Mouse (Mus musculus) kidney, postnatal 0 days (tissue): Measurements from ENCODE around the gene Myo1d. TPM values are rescaled to one million over a fixed set of nuclear protein-coding genes. Genes with fewer than 3 reads are reported as not detected.
A peak's percentile ranks its signal among the peaks of the same experiment; 100 is the strongest.

Source experiments
- ATAC-seq: fragments of 200-750 bp; cut with Nextera tagmentation; replicated peaks from 2 replicates; pipeline ENCODE4 v1.8.0; 2017; ENCODE audit warnings: low read depth, moderate number of reproducible peaks, moderate TSS enrichment, moderate library complexity; ENCODE audit not compliant: low FRiP score
- DNase-seq: peaks from one replicate; pipeline ENCODE4 v3.0.0-alpha.2; 2016; ENCODE audit warnings: low spot score
- H3K27ac ChIP-seq: fragments of 300-500 bp; sonication (generic); 2 replicates; pipeline ENCODE4 v1.5.1; 2014; ENCODE audit warnings: mild to moderate bottlenecking
- H3K27me3 ChIP-seq: fragments of 300-500 bp; sonication (generic); 2 replicates; pipeline ENCODE4 v1.6.1; 2014; ENCODE audit warnings: low read length, mixed read lengths; ENCODE audit not compliant: insufficient read depth
- H3K36me3 ChIP-seq: fragments of 300-500 bp; sonication (generic); 2 replicates; pipeline ENCODE4 v1.6.1; 2014; ENCODE audit warnings: low read length, mixed read lengths; ENCODE audit not compliant: insufficient read depth
- H3K4me1 ChIP-seq: fragments of 300-500 bp; sonication (generic); replicated peaks from 2 replicates; pipeline ENCODE4 v1.6.1; 2014; ENCODE audit warnings: antibody characterized with exemption, low read length, mixed read lengths; ENCODE audit not compliant: insufficient read depth
- H3K4me2 ChIP-seq: fragments of 300-500 bp; sonication (generic); 2 replicates; pipeline ENCODE4 v1.6.1; 2014; ENCODE audit warnings: mild to moderate bottlenecking, low read length, moderate library complexity, mixed read lengths
- H3K4me3 ChIP-seq: fragments of 300-500 bp; sonication (generic); replicated peaks from 2 replicates; pipeline ENCODE4 v1.5.1; 2014; ENCODE audit warnings: low read depth, low read length
- H3K9ac ChIP-seq: fragments of 300-500 bp; sonication (generic); 2 replicates; pipeline ENCODE4 v1.6.1; 2014; ENCODE audit warnings: low read depth, low read length
- H3K9me3 ChIP-seq: fragments of 300-500 bp; sonication (generic); replicated peaks from 2 replicates; pipeline ENCODE4 v1.6.1; 2016; ENCODE audit warnings: low read length, inconsistent platforms, mixed read lengths
- CTCF ChIP-seq: IDR thresholded peaks from 2 replicates; pipeline ENCODE4 v1.5.1; 2016; ENCODE audit warnings: antibody characterized with exemption, low read depth, mild to moderate bottlenecking, moderate library complexity
- WGBS: fragments of 180-500 bp; shearing (Covaris S2); extraction: QIAGEN DNeasy Blood & Tissue Kit; methylation state at CpG from one replicate; pipeline ENCODE4 v1.1.7; 2014; 5-methylcytosine and 5-hydroxymethylcytosine counted together
- polyA plus RNA-seq: library from polyadenylated mRNA; unstranded; fragments of >200 nt; fragmentation: Nextera tagmentation; extraction: Ambion mirVana; gene quantifications from 2 replicates; pipeline ENCODE4 v1.2.1, GENCODE M21; 2015

Myo1d gene
- polyA plus RNA-seq, 1 experiment from 2014 or later: 15.7 TPM

DNA sequence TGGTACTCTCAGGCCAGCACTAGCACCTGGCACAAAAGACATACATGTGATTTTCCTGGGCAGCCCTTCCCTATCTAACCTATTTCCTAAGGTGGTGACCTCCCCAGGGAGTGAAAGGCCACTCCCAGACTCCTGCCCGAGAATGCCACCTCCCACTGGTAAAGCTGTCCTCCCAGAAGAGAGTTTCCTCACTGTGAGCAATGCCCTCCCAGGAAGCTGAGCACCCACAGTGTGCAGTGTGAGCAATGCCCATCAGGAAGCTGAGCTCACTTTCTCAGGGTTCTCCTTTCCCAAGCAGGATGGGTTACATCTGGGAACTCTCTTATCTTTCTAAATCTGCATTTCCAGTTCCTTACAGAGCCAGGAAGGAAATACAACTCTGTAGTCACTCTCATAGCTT lies 246.9 kb downstream of the Myo1d start:
- Histone ChIP-seq H3K4me2 (no peak overlapping the region), H3K27ac (no peak overlapping the region)

DNA sequence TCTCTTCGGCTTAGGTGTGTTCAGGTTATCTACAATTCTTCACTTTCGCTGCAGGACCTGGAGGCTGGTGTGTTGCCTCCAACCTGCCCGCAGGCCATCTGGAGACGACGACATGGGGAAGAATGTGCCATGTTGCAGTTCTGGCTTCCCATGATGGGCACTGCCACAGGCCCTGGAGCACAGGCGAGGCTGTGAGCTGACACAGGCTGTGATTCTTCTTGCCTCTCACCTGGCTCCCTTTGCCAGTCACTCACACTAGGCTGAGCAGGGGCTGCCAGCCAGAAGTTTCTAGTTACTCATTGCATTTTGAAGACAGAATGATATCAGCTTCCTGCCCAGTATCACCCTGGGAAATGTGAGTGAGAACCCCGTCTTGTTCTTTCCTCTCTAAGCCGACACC lies 250.7 kb downstream of the Myo1d start:
- TF ChIP-seq CTCF: no peak
- Histone ChIP-seq H3K9me3 (no peaks in the 10 kb centered on the region), H3K27me3 (no peaks in the 10 kb centered on the region), H3K27ac (no peak overlapping the region), H3K4me1 (no peaks in the 10 kb centered on the region), H3K36me3 (no peaks in the 10 kb centered on the region), H3K4me3 (no peak overlapping the region), H3K9ac (no peak overlapping the region), H3K4me2 (no peak overlapping the region)
- WGBS: 79% methylated on average over 8 of the region's 8 CpGs
- no peak for ATAC-seq
- no peak for DNase-seq

More for the DNA sequence above, 246.9 kb downstream of the Myo1d start:
- no peaks in the 10 kb centered on the region for H3K4me1 ChIP-seq
- WGBS: 32% methylated on average over 1 of the region's 1 CpGs
- H3K9me3 ChIP-seq: no peaks in the 10 kb centered on the region
- H3K9ac ChIP-seq: no peak overlapping the region
- no peak for TF ChIP-seq CTCF
- no peaks in the 10 kb centered on the region for H3K36me3 ChIP-seq
- no peak overlapping the region for H3K4me3 ChIP-seq
- ATAC-seq: no peak
- DNase-seq: no peak
- H3K27me3 ChIP-seq: no peaks in the 10 kb centered on the region

DNA sequence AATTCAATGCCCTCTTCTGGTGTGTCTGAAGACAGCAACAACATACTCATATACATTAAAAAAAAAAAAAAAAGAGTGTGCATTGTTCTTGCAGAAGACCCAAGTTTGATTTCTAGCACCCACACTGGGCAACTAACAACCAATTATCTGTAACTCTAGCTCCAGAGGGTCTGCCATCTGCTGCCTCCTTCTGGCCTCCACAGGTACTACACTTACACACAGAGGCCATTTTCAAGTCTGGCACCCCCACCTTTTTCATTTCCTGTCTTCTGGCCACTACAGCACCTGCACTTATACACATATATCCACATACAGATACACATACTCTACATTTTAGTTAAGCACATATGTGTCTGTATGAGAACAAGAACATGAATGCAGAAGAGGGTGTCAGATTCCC lies 252.1 kb downstream of the Myo1d start:
- no peak for DNase-seq
- no peak overlapping the region for H3K4me3 ChIP-seq
- TF ChIP-seq CTCF: peak; percentile 41; the same call in 1 of the 2 replicates
- H3K4me2 ChIP-seq: no peak overlapping the region
- no peaks in the 10 kb centered on the region for H3K36me3 ChIP-seq
- ATAC-seq: no peak
- peaks cover 5% of the 10 kb centered on the region; the same call in 1 of the 2 replicates for H3K4me1 ChIP-seq
- no peak overlapping the region for H3K27ac ChIP-seq
- no peaks in the 10 kb centered on the region for H3K27me3 ChIP-seq
- no peaks in the 10 kb centered on the region for H3K9me3 ChIP-seq
- no peak overlapping the region for H3K9ac ChIP-seq

DNA sequence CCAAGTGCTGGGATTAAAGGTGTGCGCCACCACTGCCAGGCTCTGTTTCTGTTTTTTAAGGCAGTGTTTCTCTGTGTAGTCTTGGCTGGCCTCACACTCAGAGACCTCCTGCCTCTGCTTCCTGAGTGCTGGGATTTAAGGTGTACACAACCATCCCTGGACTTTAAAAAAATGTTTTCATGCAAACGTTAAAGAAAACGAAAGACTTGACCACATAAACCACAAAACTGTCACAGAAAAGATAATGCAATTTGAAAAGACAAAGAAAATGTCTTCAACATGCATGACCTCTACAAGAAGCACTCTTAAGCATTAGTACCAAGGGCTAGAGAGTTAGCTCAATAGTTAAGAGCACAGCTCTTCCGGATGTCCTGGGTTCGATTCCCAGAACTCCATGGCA lies 255.6 kb downstream of the Myo1d start:
- no peak overlapping the region for H3K4me3 ChIP-seq
- no peak overlapping the region for H3K27ac ChIP-seq
- peaks cover 5% of the 10 kb centered on the region; the same call in 1 of the 2 replicates for H3K4me1 ChIP-seq
- no peak for TF ChIP-seq CTCF
- H3K9me3 ChIP-seq: no peaks in the 10 kb centered on the region
- no peaks in the 10 kb centered on the region for H3K36me3 ChIP-seq
- 88% methylated on average over 5 of the region's 5 CpGs for WGBS
- no peak for DNase-seq
- H3K27me3 ChIP-seq: no peaks in the 10 kb centered on the region
- H3K4me2 ChIP-seq: no peak overlapping the region
- no peak for ATAC-seq
- no peak overlapping the region for H3K9ac ChIP-seq

DNA sequence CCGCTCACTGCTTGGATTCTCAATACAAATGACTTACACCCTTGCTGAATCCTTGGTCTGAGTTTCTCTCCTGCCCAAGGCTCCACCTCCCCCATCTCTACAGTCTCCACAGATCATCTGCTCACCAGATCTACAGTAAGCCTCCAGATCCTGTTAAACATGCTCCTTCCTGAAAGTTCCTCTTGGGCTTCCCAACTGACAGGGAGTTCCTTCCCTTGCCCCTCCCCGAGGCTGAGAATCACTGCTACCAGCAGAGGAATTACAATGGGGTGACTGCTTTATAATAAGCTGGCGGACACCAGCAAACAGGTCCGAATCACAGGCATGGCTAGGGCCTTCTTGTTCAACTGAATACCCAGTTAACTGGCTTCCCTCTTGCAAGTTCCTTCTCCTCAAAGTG lies 256.4 kb downstream of the Myo1d start:
- no peak overlapping the region for H3K4me3 ChIP-seq
- 60% methylated on average over 4 of the region's 4 CpGs for WGBS
- H3K27me3 ChIP-seq: no peaks in the 10 kb centered on the region
- H3K27ac ChIP-seq: peak overlapping the region; percentile 50; the same call in 1 of the 2 replicates
- H3K9me3 ChIP-seq: no peaks in the 10 kb centered on the region
- peaks cover 5% of the 10 kb centered on the region; the same call in 1 of the 2 replicates for H3K4me1 ChIP-seq
- peak; percentile 36 for DNase-seq
- no peak for TF ChIP-seq CTCF
- no peaks in the 10 kb centered on the region for H3K36me3 ChIP-seq
- no peak overlapping the region for H3K9ac ChIP-seq
- no peak for ATAC-seq
- H3K4me2 ChIP-seq: no peak overlapping the region

DNA sequence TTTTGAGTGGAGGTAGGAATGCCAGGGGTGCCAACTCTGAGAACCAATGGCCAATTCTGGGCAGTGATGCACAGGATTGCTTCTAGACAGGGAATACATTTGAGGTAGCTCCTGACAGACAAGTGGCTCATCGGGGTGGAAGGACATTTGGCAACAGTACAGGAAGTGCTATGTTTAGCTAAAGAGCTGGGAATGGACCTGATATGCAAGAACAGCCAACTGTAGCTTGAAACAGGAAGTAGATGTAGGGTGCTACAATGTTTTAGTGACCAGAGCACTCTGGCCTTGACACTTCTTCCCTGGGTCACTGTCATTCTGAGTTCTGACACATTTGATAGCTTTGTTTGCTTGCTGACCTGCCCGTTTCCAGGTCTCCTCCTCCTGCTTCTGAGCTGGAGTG lies 257.0 kb downstream of the Myo1d start:
- H3K9ac ChIP-seq: no peak overlapping the region
- DNase-seq (peak; percentile 25), ATAC-seq (no peak)
- H3K27me3 ChIP-seq: no peaks in the 10 kb centered on the region
- no peaks in the 10 kb centered on the region for H3K36me3 ChIP-seq
- H3K27ac ChIP-seq: peak overlapping the region; percentile 50; the same call in 1 of the 2 replicates
- TF ChIP-seq CTCF: no peak
- WGBS: 31% methylated on average over 2 of the region's 2 CpGs
- H3K4me1 ChIP-seq: peaks cover 5% of the 10 kb centered on the region; the same call in 1 of the 2 replicates
- no peak overlapping the region for H3K4me3 ChIP-seq
- no peak overlapping the region for H3K4me2 ChIP-seq
- H3K9me3 ChIP-seq: no peaks in the 10 kb centered on the region

DNA sequence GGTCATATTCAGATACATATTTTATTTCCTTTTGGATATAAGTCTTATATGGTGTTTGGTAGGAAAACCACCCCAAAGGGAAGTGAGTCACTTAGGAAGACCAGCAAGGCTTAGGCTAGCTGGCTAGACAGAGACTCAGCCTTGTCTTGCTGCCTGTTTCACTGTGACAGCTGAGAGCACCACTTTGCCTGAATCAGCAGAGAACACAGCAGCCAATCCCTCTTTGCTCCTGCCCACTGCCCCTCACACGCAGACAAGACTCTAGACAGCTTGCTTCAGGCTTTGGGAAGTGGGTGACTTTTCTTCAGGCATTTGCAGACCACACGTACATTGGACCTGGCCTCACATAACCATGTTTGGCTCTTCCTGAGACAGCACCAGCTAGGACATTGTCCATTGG lies 258.7 kb downstream of the Myo1d start:
- WGBS: 72% methylated on average over 2 of the region's 2 CpGs
- no peak for ATAC-seq
- Histone ChIP-seq H3K9me3 (no peaks in the 10 kb centered on the region), H3K4me3 (no peak overlapping the region), H3K9ac (no peak overlapping the region), H3K4me1 (peaks cover 5% of the 10 kb centered on the region; the same call in 1 of the 2 replicates), H3K27me3 (no peaks in the 10 kb centered on the region), H3K36me3 (no peaks in the 10 kb centered on the region), H3K27ac (no peak overlapping the region), H3K4me2 (no peak overlapping the region)
- DNase-seq: no peak
- no peak for TF ChIP-seq CTCF
